Mouse (Mus musculus) stomach, postnatal 0 days (tissue): ENCODE results near the gene 1700088E04Rik. TPM values are rescaled to one million over a fixed set of nuclear protein-coding genes. Genes with fewer than 3 reads are reported as not detected.

Source experiments
- ATAC-seq: fragments of 200-750 bp; cut with Nextera tagmentation; 2 replicates; pipeline ENCODE4 v1.8.0; 2017; ENCODE audit not compliant: low FRiP score, low TSS enrichment
- DNase-seq: peaks from one replicate; pipeline ENCODE4 v3.0.0-alpha.2; 2016; ENCODE audit warnings: low spot score
- H3K27ac ChIP-seq: fragments of 300-500 bp; sonication (generic); replicated peaks from 2 replicates; pipeline ENCODE4 v1.5.1; 2014; ENCODE audit warnings: mild to moderate bottlenecking, control low read depth
- H3K27me3 ChIP-seq: fragments of 300-500 bp; sonication (generic); 2 replicates; pipeline ENCODE4 v1.6.1; 2014; ENCODE audit warnings: low read length; ENCODE audit not compliant: control insufficient read depth, insufficient read depth
- H3K36me3 ChIP-seq: fragments of 300-500 bp; sonication (generic); 2 replicates; pipeline ENCODE4 v1.6.1; 2014; ENCODE audit warnings: low read length, mixed read lengths; ENCODE audit not compliant: control insufficient read depth, insufficient read depth
- H3K4me1 ChIP-seq: fragments of 300-500 bp; sonication (generic); replicated peaks from 2 replicates; pipeline ENCODE4 v1.6.1; 2014; ENCODE audit warnings: antibody characterized with exemption; ENCODE audit not compliant: control insufficient read depth, insufficient read depth
- H3K4me2 ChIP-seq: fragments of 300-500 bp; sonication (generic); replicated peaks from 2 replicates; pipeline ENCODE4 v1.6.1; 2014; ENCODE audit warnings: low read depth, mild to moderate bottlenecking, control low read depth, moderate library complexity
- H3K4me3 ChIP-seq: fragments of 300-500 bp; sonication (generic); 2 replicates; pipeline ENCODE4 v1.5.1; 2014; ENCODE audit warnings: low read depth, low read length, control low read depth
- H3K9ac ChIP-seq: fragments of 300-500 bp; sonication (generic); 2 replicates; pipeline ENCODE4 v1.6.1; 2014; ENCODE audit warnings: mild to moderate bottlenecking, low read length, control low read depth, mixed read lengths
- H3K9me3 ChIP-seq: fragments of 300-500 bp; sonication (generic); 2 replicates; pipeline ENCODE4 v1.6.1; 2016; ENCODE audit warnings: low read length; ENCODE audit not compliant: control insufficient read depth
- CTCF ChIP-seq: IDR thresholded peaks from 2 replicates; pipeline ENCODE4 v1.5.1; 2016; ENCODE audit warnings: antibody characterized with exemption, low read depth, mild to moderate bottlenecking, moderate library complexity
- EP300 ChIP-seq: optimal IDR thresholded peaks from 2 replicates; pipeline ENCODE3; 2016; ENCODE audit warnings: antibody characterized with exemption
- WGBS: fragments of 180-500 bp; shearing (Covaris S2); extraction: QIAGEN DNeasy Blood & Tissue Kit; methylation state at CpG from one replicate; pipeline ENCODE4 v1.1.7; 2014; 5-methylcytosine and 5-hydroxymethylcytosine counted together
- polyA plus RNA-seq: library from polyadenylated mRNA; unstranded; fragments of >200 nt; fragmentation: Nextera tagmentation; extraction: Ambion mirVana; gene quantifications from 2 replicates; pipeline ENCODE4 v1.2.1, GENCODE M21; 2015

1700088E04Rik gene
- polyA plus RNA-seq, 1 experiment from 2014 or later, result 6.4 TPM

- H3K9ac ChIP-seq, result no peak overlapping the region
- peaks cover 29% of the 10 kb centered on the region for H3K36me3 ChIP-seq
- H3K9me3 ChIP-seq, result no peaks in the 10 kb centered on the region
- 46% methylated on average over 7 of the region's 7 CpGs for WGBS
- H3K4me3 ChIP-seq, result no peak overlapping the region
- ATAC-seq (peak; percentile 39), DNase-seq (peak; percentile 91)
- no peaks in the 10 kb centered on the region for H3K27me3 ChIP-seq
- no peaks in the 10 kb centered on the region for H3K4me1 ChIP-seq
- H3K4me2 ChIP-seq, result no peak overlapping the region
- H3K27ac ChIP-seq, result no peak overlapping the region
- TF ChIP-seq EP300, result no peak
- TF ChIP-seq CTCF, result peak; percentile 97
These were observed 7.5 kb upstream of the 1700088E04Rik start for GRCm38 (mm10) chr15:79148533-79148932.

GRCm38 (mm10) chr15:79145522-79145921, 4.5 kb upstream of the 1700088E04Rik start:
- no peak overlapping the region for H3K9ac ChIP-seq
- no peaks in the 10 kb centered on the region for H3K4me1 ChIP-seq
- peak overlapping the region; percentile 63 for H3K27ac ChIP-seq
- H3K36me3 ChIP-seq, result peaks cover 20% of the 10 kb centered on the region
- DNase-seq (peak; percentile 67), ATAC-seq (peak; percentile 83)
- H3K27me3 ChIP-seq, result no peaks in the 10 kb centered on the region
- H3K9me3 ChIP-seq, result no peaks in the 10 kb centered on the region
- WGBS, result 74% methylated on average over 7 of the region's 7 CpGs
- no peak overlapping the region for H3K4me3 ChIP-seq
- H3K4me2 ChIP-seq, result no peak overlapping the region
- TF ChIP-seq CTCF, result no peak
- no peak for TF ChIP-seq EP300

- no peak for ATAC-seq
- Histone ChIP-seq H3K9ac (no peak overlapping the region), H3K4me1 (no peaks in the 10 kb centered on the region), H3K4me2 (no peak overlapping the region), H3K27me3 (no peaks in the 10 kb centered on the region), H3K27ac (peak overlapping the region; percentile 70), H3K4me3 (no peak overlapping the region), H3K36me3 (peaks cover 14% of the 10 kb centered on the region), H3K9me3 (no peaks in the 10 kb centered on the region)
- peak; percentile 53 for DNase-seq
- 36% methylated on average over 8 of the region's 8 CpGs for WGBS
- TF ChIP-seq CTCF (no peak), EP300 (no peak)
These were observed 3.0 kb upstream of the 1700088E04Rik start for GRCm38 (mm10) chr15:79144021-79144420.

GRCm38 (mm10) chr15:79143316-79143715, 2.3 kb upstream of the 1700088E04Rik start:
- 74% methylated on average over 12 of the region's 12 CpGs for WGBS
- no peak for ATAC-seq
- Histone ChIP-seq H3K4me3 (no peak overlapping the region), H3K36me3 (peaks cover 14% of the 10 kb centered on the region), H3K9me3 (no peaks in the 10 kb centered on the region), H3K9ac (no peak overlapping the region), H3K27me3 (no peaks in the 10 kb centered on the region), H3K27ac (peak overlapping the region; percentile 70), H3K4me1 (no peaks in the 10 kb centered on the region), H3K4me2 (no peak overlapping the region)
- no peak for DNase-seq
- TF ChIP-seq CTCF (no peak), EP300 (no peak)

- Histone ChIP-seq H3K27me3 (no peaks in the 10 kb centered on the region), H3K4me1 (no peaks in the 10 kb centered on the region), H3K27ac (peak overlapping the region; percentile 69), H3K4me2 (peak overlapping the region; percentile 88), H3K9ac (peak overlapping the region; percentile 85), H3K36me3 (peaks cover 7% of the 10 kb centered on the region), H3K9me3 (no peaks in the 10 kb centered on the region), H3K4me3 (peak overlapping the region; percentile 71)
- WGBS, result under 1% methylated on average over 7 of the region's 7 CpGs
- ATAC-seq (peak; percentile 2; the same call in 1 of the 2 replicates), DNase-seq (no peak)
- TF ChIP-seq CTCF (no peak), EP300 (no peak)
These were observed 489 bp upstream of the 1700088E04Rik start for GRCm38 (mm10) chr15:79141566-79141917.

GRCm38 (mm10) chr15:79139640-79140039, 1.4 kb downstream of the 1700088E04Rik start:
- peaks cover 1% of the 10 kb centered on the region; the same call in 1 of the 2 replicates for H3K36me3 ChIP-seq
- ATAC-seq (no peak), DNase-seq (peak; percentile 36)
- no peak overlapping the region for H3K27ac ChIP-seq
- no peak overlapping the region for H3K9ac ChIP-seq
- no peaks in the 10 kb centered on the region for H3K9me3 ChIP-seq
- H3K27me3 ChIP-seq, result no peaks in the 10 kb centered on the region
- H3K4me2 ChIP-seq, result no peak overlapping the region
- TF ChIP-seq EP300 (no peak), CTCF (peak; percentile 77)
- no peak overlapping the region for H3K4me3 ChIP-seq
- 52% methylated on average over 10 of the region's 10 CpGs for WGBS
- H3K4me1 ChIP-seq, result no peaks in the 10 kb centered on the region
